Mouse (Mus musculus) CH12.LX (cell line): ENCODE results near the gene Acap3. TPM values are rescaled to one million over a fixed set of nuclear protein-coding genes. Genes with fewer than 3 reads are reported as not detected.
A peak's percentile ranks its signal among the peaks of the same experiment; 100 is the strongest.

Experiments
- DNase-seq: peaks from one replicate; pipeline ENCODE4 v3.0.0-alpha.2; 2013; ENCODE audit errors: extremely low read depth
- H3K27ac ChIP-seq: 2 replicates; pipeline ENCODE4 v1.5.1; 2012; ENCODE audit warnings: low read depth, mild to moderate bottlenecking, control low read depth, moderate library complexity; ENCODE audit not compliant: insufficient read depth
- H3K27me3 ChIP-seq: replicated peaks from 2 replicates; pipeline ENCODE3; 2012; ENCODE audit warnings: inconsistent platforms
- H3K36me3 ChIP-seq, 2 experiments: replicated peaks in 1 of 2; 2 replicates each; pipeline versions ENCODE3 to v1.6.1; 2012; ENCODE audit warnings: inconsistent platforms in 1 of 2, low read length in 1 of 2, mild to moderate bottlenecking in 1 of 2, mixed read lengths in 1 of 2, moderate library complexity in 1 of 2; ENCODE audit not compliant: control insufficient read depth in 1 of 2, insufficient read depth in 1 of 2
- H3K4me1 ChIP-seq, 2 experiments: 2 replicates each; pipeline ENCODE4 v1.6.1; 2012; ENCODE audit warnings: inconsistent platforms in 1 of 2, moderate library complexity in 1 of 2; ENCODE audit not compliant: insufficient read depth in 2 of 2, control insufficient read depth in 1 of 2
- H3K4me2 ChIP-seq: 2 replicates; pipeline ENCODE4 v1.6.1; 2012; ENCODE audit warnings: low read depth, mild to moderate bottlenecking, control low read depth; ENCODE audit not compliant: poor library complexity, insufficient read depth, severe bottlenecking
- H3K4me3 ChIP-seq, 3 experiments: fragments of 150-350 bp in 1 of 3; sonication (generic) in 1 of 3; replicated peaks in 1 of 3; 2 replicates each; pipeline versions ENCODE3 to v1.5.1; 2011 to 2012; ENCODE audit warnings: low read depth in 2 of 3, low read length in 2 of 3, mild to moderate bottlenecking in 2 of 3, moderate library complexity in 2 of 3, control low read depth in 1 of 3, improper control_type of control experiment in 1 of 3, inconsistent platforms in 1 of 3, mixed read lengths in 1 of 3; ENCODE audit not compliant: poor library complexity in 1 of 3
- H3K79me2 ChIP-seq: replicated peaks from 2 replicates; pipeline ENCODE4 v1.6.1; 2012; ENCODE audit warnings: mild to moderate bottlenecking, moderate library complexity; ENCODE audit not compliant: control insufficient read depth, poor library complexity, insufficient read depth, severe bottlenecking; ENCODE audit errors: extremely low read depth
- H3K9ac ChIP-seq: 2 replicates; pipeline ENCODE4 v1.6.1; 2012; ENCODE audit warnings: low read depth, mild to moderate bottlenecking, control low read depth, moderate library complexity; ENCODE audit not compliant: insufficient read depth
- H3K9me3 ChIP-seq: replicated peaks from 2 replicates; pipeline ENCODE3; 2012; ENCODE audit warnings: low read length, inconsistent platforms, mixed read lengths
- CHD1 ChIP-seq: IDR thresholded peaks from 2 replicates; pipeline ENCODE4 v1.6.1; 2012; ENCODE audit warnings: low read depth, low read length, improper control_type of control experiment, inconsistent platforms
- E2F4 ChIP-seq: IDR thresholded peaks from 2 replicates; pipeline ENCODE4 v1.6.1; 2011; ENCODE audit warnings: low read depth, low read length, improper control_type of control experiment; ENCODE audit not compliant: insufficient replicate concordance
- ELF1 ChIP-seq: IDR thresholded peaks from 2 replicates; pipeline ENCODE4 v1.6.1; 2014; ENCODE audit warnings: low read depth, mild to moderate bottlenecking, inconsistent platforms, low read length, improper control_type of control experiment
- EP300 ChIP-seq: IDR thresholded peaks from 2 replicates; pipeline ENCODE4 v1.6.1; 2011; ENCODE audit warnings: low read length, improper control_type of control experiment
- HCFC1 ChIP-seq: IDR thresholded peaks from 2 replicates; pipeline ENCODE4 v1.6.1; 2012; ENCODE audit warnings: low read depth, mild to moderate bottlenecking, inconsistent platforms, low read length, improper control_type of control experiment
- IRF4 ChIP-seq: IDR thresholded peaks from 2 replicates; pipeline ENCODE4 v1.6.1; 2014; ENCODE audit warnings: low read depth, mild to moderate bottlenecking, inconsistent platforms, low read length, improper control_type of control experiment
- MAFK ChIP-seq: IDR thresholded peaks from 2 replicates; pipeline ENCODE4 v1.6.1; 2011; ENCODE audit warnings: low read length, improper control_type of control experiment; ENCODE audit not compliant: insufficient replicate concordance
- MAX ChIP-seq: IDR thresholded peaks from 2 replicates; pipeline ENCODE4 v1.6.1; 2011; ENCODE audit warnings: low read length, improper control_type of control experiment
- MXI1 ChIP-seq: IDR thresholded peaks from 2 replicates; pipeline ENCODE4 v1.6.1; 2011; ENCODE audit warnings: mild to moderate bottlenecking, low read depth, low read length, improper control_type of control experiment
- POLR2A ChIP-seq: IDR thresholded peaks from 2 replicates; pipeline ENCODE4 v1.6.1; 2011; ENCODE audit warnings: low read depth, mild to moderate bottlenecking, improper control_type of control experiment, low read length
- UBTF ChIP-seq: IDR thresholded peaks from 2 replicates; pipeline ENCODE4 v1.6.1; 2012; ENCODE audit warnings: low read depth, mild to moderate bottlenecking, inconsistent platforms, low read length, improper control_type of control experiment, moderate library complexity
- USF1 ChIP-seq: IDR thresholded peaks from 2 replicates; pipeline ENCODE4 v1.6.1; 2014; ENCODE audit warnings: low read depth, mild to moderate bottlenecking, inconsistent platforms, low read length, improper control_type of control experiment
- dilution Hi-C: fragments of 300-500 bp; cut with MboI; formaldehyde crosslinking; loops from 2 replicates; pipeline ENCODE4 v1.14.3; 2020; ENCODE audit warnings: low sequenced_read_pairs; ENCODE audit not compliant: extremely low pct_unique_long_range_greater_than_20kb, extremely low pct_ligation_motif_present
- in situ Hi-C: fragments of 300-500 bp; cut with MboI; formaldehyde crosslinking; loops from 3 replicates; pipeline ENCODE4 v1.14.3; 2019; ENCODE audit warnings: low sequenced_read_pairs, low pct_ligation_motif_present, low pct_unique_long_range_greater_than_20kb, mixed read lengths
- polyA plus RNA-seq: library from polyadenylated mRNA; unstranded; fragments of >175 nt; gene quantifications from 2 replicates; pipeline ENCODE4 v1.2.1, GENCODE M21; 2012; ENCODE audit warnings: low read depth; ENCODE audit not compliant: insufficient read length
- total RNA-seq, 2 experiments: library from RNA; depleted of rRNA; stranded (reverse); fragments of 300-350 nt in 1 of 2; fragments of >200 nt in 1 of 2; gene quantifications; 2 replicates each; pipeline ENCODE4 v1.2.3; 2012 to 2014

The Acap3 gene
- total and polyA plus RNA-seq, 3 experiments, result 4.2 to 10.7 (median 10.5) TPM

GRCm38 (mm10) chr4:155944271-155944670 lies 52.6 kb downstream of the Acap3 start:
- 0 out of 2 replicates have a peak, but pooled peaks have one; percentile 14 for TF ChIP-seq CHD1
- TF ChIP-seq IRF4, result no peak
- no peak for TF ChIP-seq UBTF
- TF ChIP-seq EP300, result no peak
- no peak for TF ChIP-seq POLR2A
- no peak for TF ChIP-seq MXI1
- TF ChIP-seq ELF1, result peak; percentile 19; the same call in 1 of the 2 replicates
- TF ChIP-seq HCFC1, result 0 out of 2 replicates have a peak, but pooled peaks have one; percentile 13
- H3K27ac ChIP-seq, result peak overlapping the region; percentile 23
- peaks cover 11 to 30% of the 10 kb centered on the region in 2 experiments for H3K4me1 ChIP-seq
- peak overlapping the region; percentile 91 to 98 (median 96) for H3K4me3 ChIP-seq
- in situ Hi-C loops (loop anchor here (5.0 to 10.0 kb wide), 2 partner anchors 52 to 109 kb away; partner anchors contain the start of genes Acap3, Aurkaip1, Mxra8 and Pusl1), dilution Hi-C loops (no loop called here)
- H3K9ac ChIP-seq, result peak overlapping the region; percentile 90
- H3K27me3 ChIP-seq, result no peaks in the 10 kb centered on the region
- peak; percentile 39 for DNase-seq
- H3K79me2 ChIP-seq, result peaks cover 56% of the 10 kb centered on the region
- H3K4me2 ChIP-seq, result peak overlapping the region; percentile 93
- no peaks in the 10 kb centered on the region for H3K9me3 ChIP-seq
- H3K36me3 ChIP-seq, result peaks cover 26 to 38% of the 10 kb centered on the region in 2 experiments

GRCm38 (mm10) chr4:155947094-155947493 lies 55.5 kb downstream of the Acap3 start:
- Histone ChIP-seq H3K36me3 (peaks cover 52 to 66% of the 10 kb centered on the region in 2 experiments), H3K4me3 (no peak overlapping the region), H3K4me1 (peaks cover 11 to 30% of the 10 kb centered on the region in 2 experiments), H3K9me3 (no peaks in the 10 kb centered on the region), H3K27me3 (no peaks in the 10 kb centered on the region), H3K4me2 (no peak overlapping the region), H3K79me2 (peaks cover 64% of the 10 kb centered on the region), H3K27ac (no peak overlapping the region), H3K9ac (no peak overlapping the region)
- TF ChIP-seq USF1 (no peak), MAFK (peak; percentile 93)
- in situ Hi-C loops (loop anchor here (10.0 kb wide), 1 partner anchor 112 kb away; the partner anchor contains the start of genes Aurkaip1 and Mxra8), dilution Hi-C loops (no loop called here)
- DNase-seq, result no peak

GRCm38 (mm10) chr4:155955491-155955890 lies 63.9 kb downstream of the Acap3 start:
- Histone ChIP-seq H3K27ac (no peak overlapping the region), H3K4me3 (no peak overlapping the region), H3K36me3 (peaks cover 64 to 84% of the 10 kb centered on the region in 2 experiments), H3K27me3 (no peaks in the 10 kb centered on the region), H3K9ac (no peak overlapping the region), H3K9me3 (no peaks in the 10 kb centered on the region), H3K79me2 (peaks cover 6% of the 10 kb centered on the region), H3K4me2 (no peak overlapping the region), H3K4me1 (peaks cover 0 to 3% of the 10 kb centered on the region in 2 experiments; a peak in 2 of 4 replicates)
- TF ChIP-seq MAX, result no peak
- TF ChIP-seq E2F4, result no peak
- dilution Hi-C loops (no loop called here), in situ Hi-C loops (no loop called here)
- DNase-seq, result no peak

Other genes with a start within 250 kb of the Acap3 start
Only the 20 nearest of the 28 such genes appear.
- gene Tmem240, start 157.0 kb upstream of the Acap3 start, total RNA-seq (2012; rRNA removed), result 0.34 and 0.38 TPM in 2 replicates
- gene Tmem240, start 157.0 kb upstream of the Acap3 start, total RNA-seq (2014; rRNA removed), result not detected in 2 replicates
- 0.11 and 0.14 TPM in 2 replicates for gene Tmem240, start 157.0 kb upstream of the Acap3 start, polyA plus RNA-seq
- gene Atad3a, start 130.7 kb upstream of the Acap3 start, total RNA-seq (2012; rRNA removed), result 154 and 175 TPM in 2 replicates
- gene Atad3a, start 130.7 kb upstream of the Acap3 start, total RNA-seq (2014; rRNA removed), result 133 and 135 TPM in 2 replicates
- gene Atad3a, start 130.7 kb upstream of the Acap3 start, polyA plus RNA-seq, result 182 and 216 TPM in 2 replicates
- 1.2 and 1.8 TPM in 2 replicates for gene Vwa1, start 117.1 kb upstream of the Acap3 start, total RNA-seq (2012; rRNA removed)
- gene Vwa1, start 117.1 kb upstream of the Acap3 start, total RNA-seq (2014; rRNA removed), result 0.12 and 0.15 TPM in 2 replicates
- 0.12 and 0.13 TPM in 2 replicates for gene Vwa1, start 117.1 kb upstream of the Acap3 start, polyA plus RNA-seq
- 0.04 TPM in 2 replicates for gene Tmem88b, start 105.9 kb upstream of the Acap3 start, total RNA-seq (2012; rRNA removed)
- not detected in 2 replicates for gene Tmem88b, start 105.9 kb upstream of the Acap3 start, total RNA-seq (2014; rRNA removed)
- gene Tmem88b, start 105.9 kb upstream of the Acap3 start, polyA plus RNA-seq, result not detected in 2 replicates
- not detected in 2 replicates for gene Ankrd65, start 101.4 kb upstream of the Acap3 start, total RNA-seq (2012; rRNA removed)
- not detected in 2 replicates for gene Ankrd65, start 101.4 kb upstream of the Acap3 start, total RNA-seq (2014; rRNA removed)
- not detected in 2 replicates for gene Ankrd65, start 101.4 kb upstream of the Acap3 start, polyA plus RNA-seq
- gene Mrpl20, start 88.9 kb upstream of the Acap3 start, total RNA-seq (2012; rRNA removed), result 146 and 238 TPM in 2 replicates
- gene Mrpl20, start 88.9 kb upstream of the Acap3 start, total RNA-seq (2014; rRNA removed), result 230 and 244 TPM in 2 replicates
- 193 and 212 TPM in 2 replicates for gene Mrpl20, start 88.9 kb upstream of the Acap3 start, polyA plus RNA-seq
- gene Ccnl2, start 79.3 kb upstream of the Acap3 start, total RNA-seq (2012; rRNA removed), result 63.0 and 63.7 TPM in 2 replicates
- gene Ccnl2, start 79.3 kb upstream of the Acap3 start, total RNA-seq (2014; rRNA removed), result 67.7 and 79.7 TPM in 2 replicates
- 59.6 and 64.8 TPM in 2 replicates for gene Ccnl2, start 79.3 kb upstream of the Acap3 start, polyA plus RNA-seq
- gene Aurkaip1, start 60.5 kb upstream of the Acap3 start, total RNA-seq (2012; rRNA removed), result 142 and 149 TPM in 2 replicates
- 162 and 182 TPM in 2 replicates for gene Aurkaip1, start 60.5 kb upstream of the Acap3 start, total RNA-seq (2014; rRNA removed)
- 138 and 141 TPM in 2 replicates for gene Aurkaip1, start 60.5 kb upstream of the Acap3 start, polyA plus RNA-seq
- gene Mxra8, start 52.1 kb upstream of the Acap3 start, total RNA-seq (2012; rRNA removed), result 17.2 and 24.0 TPM in 2 replicates
- 8.8 and 10.8 TPM in 2 replicates for gene Mxra8, start 52.1 kb upstream of the Acap3 start, total RNA-seq (2014; rRNA removed)
- gene Mxra8, start 52.1 kb upstream of the Acap3 start, polyA plus RNA-seq, result 10.8 and 12.4 TPM in 2 replicates
- 52.1 and 55.1 TPM in 2 replicates for gene Dvl1, start 44.4 kb upstream of the Acap3 start, total RNA-seq (2012; rRNA removed)
- gene Dvl1, start 44.4 kb upstream of the Acap3 start, total RNA-seq (2014; rRNA removed), result 25.8 and 28.5 TPM in 2 replicates
- 21.4 and 23.9 TPM in 2 replicates for gene Dvl1, start 44.4 kb upstream of the Acap3 start, polyA plus RNA-seq
- gene Tas1r3, start 28.5 kb upstream of the Acap3 start, total RNA-seq (2012; rRNA removed), result 0.63 and 0.89 TPM in 2 replicates
- gene Tas1r3, start 28.5 kb upstream of the Acap3 start, total RNA-seq (2014; rRNA removed), result 0.09 and 0.15 TPM in 2 replicates
- gene Tas1r3, start 28.5 kb upstream of the Acap3 start, polyA plus RNA-seq, result 0.34 and 0.47 TPM in 2 replicates
- gene Cptp, start 22.4 kb upstream of the Acap3 start, total RNA-seq (2012; rRNA removed), result 12.1 and 16.2 TPM in 2 replicates
- 8.0 and 9.0 TPM in 2 replicates for gene Cptp, start 22.4 kb upstream of the Acap3 start, total RNA-seq (2014; rRNA removed)
- gene Cptp, start 22.4 kb upstream of the Acap3 start, polyA plus RNA-seq, result 15.5 and 16.5 TPM in 2 replicates
- 97.6 and 103 TPM in 2 replicates for gene Ints11, start 22.3 kb upstream of the Acap3 start, total RNA-seq (2012; rRNA removed)
- 83.9 and 88.9 TPM in 2 replicates for gene Ints11, start 22.3 kb upstream of the Acap3 start, total RNA-seq (2014; rRNA removed)
- gene Ints11, start 22.3 kb upstream of the Acap3 start, polyA plus RNA-seq, result 72.5 and 77.1 TPM in 2 replicates
- 45.7 and 61.4 TPM in 2 replicates for gene Pusl1, start within 50 bp of the Acap3 start, total RNA-seq (2012; rRNA removed)
- 32.1 and 38.0 TPM in 2 replicates for gene Pusl1, start within 50 bp of the Acap3 start, total RNA-seq (2014; rRNA removed)
- 29.5 and 37.5 TPM in 2 replicates for gene Pusl1, start within 50 bp of the Acap3 start, polyA plus RNA-seq
- gene Ube2j2, start 52.0 kb downstream of the Acap3 start, total RNA-seq (2012; rRNA removed), result 73.5 and 112 TPM in 2 replicates
- gene Ube2j2, start 52.0 kb downstream of the Acap3 start, total RNA-seq (2014; rRNA removed), result 137 and 145 TPM in 2 replicates
- gene Ube2j2, start 52.0 kb downstream of the Acap3 start, polyA plus RNA-seq, result 144 and 150 TPM in 2 replicates
- 21.0 and 21.1 TPM in 2 replicates for gene C1qtnf12, start 70.5 kb downstream of the Acap3 start, total RNA-seq (2012; rRNA removed)
- 24.5 and 25.3 TPM in 2 replicates for gene C1qtnf12, start 70.5 kb downstream of the Acap3 start, total RNA-seq (2014; rRNA removed)
- 25.0 and 27.6 TPM in 2 replicates for gene C1qtnf12, start 70.5 kb downstream of the Acap3 start, polyA plus RNA-seq
- 10.1 and 11.3 TPM in 2 replicates for gene B3galt6, start 100.8 kb downstream of the Acap3 start, total RNA-seq (2012; rRNA removed)
- 8.6 and 9.9 TPM in 2 replicates for gene B3galt6, start 100.8 kb downstream of the Acap3 start, total RNA-seq (2014; rRNA removed)
- gene B3galt6, start 100.8 kb downstream of the Acap3 start, polyA plus RNA-seq, result 3.1 and 3.4 TPM in 2 replicates
- 193 and 211 TPM in 2 replicates for gene Sdf4, start 101.0 kb downstream of the Acap3 start, total RNA-seq (2012; rRNA removed)
- 210 and 227 TPM in 2 replicates for gene Sdf4, start 101.0 kb downstream of the Acap3 start, total RNA-seq (2014; rRNA removed)
- gene Sdf4, start 101.0 kb downstream of the Acap3 start, polyA plus RNA-seq, result 167 and 193 TPM in 2 replicates
- gene Tnfrsf4, start 122.0 kb downstream of the Acap3 start, total RNA-seq (2012; rRNA removed), result 21.7 and 28.2 TPM in 2 replicates
- gene Tnfrsf4, start 122.0 kb downstream of the Acap3 start, total RNA-seq (2014; rRNA removed), result 73.5 and 86.1 TPM in 2 replicates
- 63.8 and 81.1 TPM in 2 replicates for gene Tnfrsf4, start 122.0 kb downstream of the Acap3 start, polyA plus RNA-seq
- 52.1 and 76.1 TPM in 2 replicates for gene Tnfrsf18, start 134.3 kb downstream of the Acap3 start, total RNA-seq (2012; rRNA removed)
- gene Tnfrsf18, start 134.3 kb downstream of the Acap3 start, total RNA-seq (2014; rRNA removed), result 48.8 and 50.7 TPM in 2 replicates
- gene Tnfrsf18, start 134.3 kb downstream of the Acap3 start, polyA plus RNA-seq, result 38.8 and 48.4 TPM in 2 replicates